Mouse (Mus musculus) cerebellum, adult 18-20 months (tissue): Measurements from ENCODE around the gene Kremen1.

ENCODE experiments used
- DNase-seq, 2 experiments: peaks; one replicate each; pipeline ENCODE4 v3.0.0; 2021

Gene Kremen1

DNA sequence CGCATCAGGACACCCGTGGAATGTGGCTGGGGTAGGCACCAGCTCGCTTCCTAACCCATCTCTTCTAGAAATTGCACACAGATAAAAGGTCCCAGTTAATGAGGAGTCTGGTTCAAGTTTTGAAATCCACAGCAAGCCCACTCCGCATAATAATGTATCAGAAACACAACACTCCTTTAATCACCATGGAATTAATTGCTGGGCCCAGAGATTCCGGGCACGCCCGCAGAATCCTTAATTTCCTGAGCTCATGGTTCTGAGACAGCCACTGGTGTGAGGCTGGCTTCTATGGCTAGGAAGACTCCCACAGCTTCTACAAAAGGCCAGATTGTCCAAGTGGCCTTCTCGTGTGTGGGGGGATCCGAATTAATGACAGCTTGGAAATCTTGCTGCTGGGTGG is 94.0 kb downstream of the Kremen1 start:
- DNase-seq = no peak

DNA sequence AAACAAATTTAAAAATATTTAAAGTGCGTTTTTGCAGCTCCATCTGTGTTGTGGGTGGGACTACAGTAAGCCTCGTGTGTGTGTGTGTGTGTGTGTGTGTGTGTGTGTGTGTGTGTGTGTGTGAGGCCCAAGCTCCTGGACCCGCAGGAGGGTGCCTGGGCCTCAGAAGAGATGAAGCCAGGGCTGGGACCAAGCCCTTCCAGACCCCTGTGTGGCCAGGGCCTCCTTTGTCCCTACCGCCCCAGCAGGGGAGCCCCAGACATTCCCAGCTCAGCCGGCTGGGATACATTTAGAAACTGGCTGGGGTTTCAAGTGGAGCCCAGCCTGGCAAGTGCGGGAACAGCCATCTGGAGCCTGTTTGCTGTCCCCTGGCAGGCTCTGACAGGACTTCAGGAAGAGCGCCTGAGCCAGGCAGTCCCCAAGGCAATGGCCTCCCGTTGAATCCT is 95.9 kb downstream of the Kremen1 start:
- peak; percentile 86 to 89 for DNase-seq

DNA sequence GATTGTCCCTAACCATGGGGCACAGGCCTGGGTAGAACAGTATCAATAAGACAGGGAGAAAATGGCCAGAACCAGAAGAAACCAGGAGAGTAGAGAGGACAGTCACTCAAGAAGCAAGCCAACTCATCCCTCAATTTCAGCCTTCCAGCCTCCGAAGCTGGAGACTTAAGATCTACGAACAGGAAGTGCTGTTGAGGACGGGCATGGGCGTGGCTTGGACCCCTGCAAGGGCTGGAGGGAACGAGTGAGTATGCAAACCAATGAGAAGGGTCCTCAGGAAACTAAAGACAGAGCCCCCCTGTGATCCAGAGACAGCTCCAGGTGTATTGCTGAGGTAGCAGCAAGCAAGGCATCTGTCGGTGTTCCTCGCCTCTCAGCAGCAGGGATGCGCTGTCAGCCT is 97.0 kb downstream of the Kremen1 start:
- DNase-seq = no peak

DNA sequence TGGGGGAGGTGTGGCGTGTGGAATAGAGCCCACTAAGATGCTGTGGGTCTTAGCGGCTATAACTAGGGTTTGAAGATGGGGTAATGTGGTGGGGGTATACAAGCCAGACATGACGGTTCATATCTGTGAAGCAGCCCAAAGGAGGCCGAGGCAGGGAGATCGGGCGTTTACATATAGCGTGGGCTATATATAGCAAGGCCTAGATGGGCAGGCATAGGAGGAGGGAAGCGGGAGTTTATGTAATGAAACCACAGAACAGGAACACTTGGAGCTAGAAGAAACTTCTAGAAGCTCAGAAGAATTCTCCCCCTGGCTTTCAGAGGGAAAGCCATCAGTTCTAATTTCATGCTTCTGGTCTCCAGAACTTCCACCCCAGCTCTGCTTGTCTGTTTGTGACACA is 97.9 kb downstream of the Kremen1 start:
- no peak for DNase-seq

DNA sequence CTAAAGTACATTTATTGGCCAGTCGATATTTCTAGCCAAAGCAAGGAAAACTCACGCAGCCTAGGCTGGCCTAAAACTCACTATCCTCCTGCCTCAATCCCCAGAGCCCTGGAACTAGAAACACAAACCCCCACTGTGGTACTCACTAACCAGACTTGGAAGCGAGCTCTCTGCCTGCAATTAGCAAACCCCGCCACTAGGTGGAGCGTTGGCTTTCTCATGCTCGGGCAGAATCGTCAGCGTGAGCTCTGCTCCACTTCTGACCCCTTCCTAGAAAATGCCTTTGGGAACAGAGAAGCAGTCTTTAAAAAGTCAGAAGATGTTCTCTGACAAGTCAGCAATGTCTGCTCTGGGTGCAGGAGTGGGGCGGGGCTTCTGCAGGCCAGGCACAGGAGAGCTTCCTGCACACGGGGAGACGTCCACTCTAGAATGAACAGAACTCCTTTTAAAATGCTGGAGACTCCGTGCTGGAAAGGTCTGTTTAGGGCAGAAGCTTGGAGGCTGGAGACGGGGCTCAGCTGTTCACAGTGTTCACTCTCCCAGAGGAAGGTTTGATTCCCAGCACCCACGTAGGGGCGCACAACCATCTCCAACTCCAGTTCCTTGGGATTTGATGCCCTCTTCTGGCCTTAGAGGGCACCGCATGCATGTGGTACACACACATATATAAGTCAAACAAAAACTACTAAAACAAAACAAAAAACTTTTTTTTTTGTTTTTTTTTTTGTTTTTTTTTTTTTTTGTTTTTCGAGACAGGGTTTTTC is 100.5 kb downstream of the Kremen1 start:
- peak in 1 of 2 experiments; percentile 47 for DNase-seq

DNA sequence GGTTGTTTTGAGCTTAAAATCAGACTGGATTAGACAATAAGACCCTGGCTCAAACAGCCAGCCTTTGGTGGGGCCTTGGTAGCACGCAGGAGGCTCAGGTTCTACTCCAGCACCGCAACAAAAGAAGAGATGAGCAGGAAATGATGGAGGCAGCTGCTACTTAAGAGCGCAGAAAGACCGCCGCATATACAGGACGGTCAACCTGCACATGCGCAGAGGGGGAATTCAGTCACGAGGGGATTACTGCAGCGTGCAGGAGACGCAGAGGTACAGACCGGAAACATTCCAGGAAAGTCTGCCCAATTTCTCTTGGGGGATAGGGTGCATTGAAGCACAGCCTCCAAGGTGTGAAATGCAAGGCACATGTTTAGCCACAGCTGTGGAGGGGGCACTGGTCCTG is 103.3 kb downstream of the Kremen1 start:
- DNase-seq = no peak

DNA sequence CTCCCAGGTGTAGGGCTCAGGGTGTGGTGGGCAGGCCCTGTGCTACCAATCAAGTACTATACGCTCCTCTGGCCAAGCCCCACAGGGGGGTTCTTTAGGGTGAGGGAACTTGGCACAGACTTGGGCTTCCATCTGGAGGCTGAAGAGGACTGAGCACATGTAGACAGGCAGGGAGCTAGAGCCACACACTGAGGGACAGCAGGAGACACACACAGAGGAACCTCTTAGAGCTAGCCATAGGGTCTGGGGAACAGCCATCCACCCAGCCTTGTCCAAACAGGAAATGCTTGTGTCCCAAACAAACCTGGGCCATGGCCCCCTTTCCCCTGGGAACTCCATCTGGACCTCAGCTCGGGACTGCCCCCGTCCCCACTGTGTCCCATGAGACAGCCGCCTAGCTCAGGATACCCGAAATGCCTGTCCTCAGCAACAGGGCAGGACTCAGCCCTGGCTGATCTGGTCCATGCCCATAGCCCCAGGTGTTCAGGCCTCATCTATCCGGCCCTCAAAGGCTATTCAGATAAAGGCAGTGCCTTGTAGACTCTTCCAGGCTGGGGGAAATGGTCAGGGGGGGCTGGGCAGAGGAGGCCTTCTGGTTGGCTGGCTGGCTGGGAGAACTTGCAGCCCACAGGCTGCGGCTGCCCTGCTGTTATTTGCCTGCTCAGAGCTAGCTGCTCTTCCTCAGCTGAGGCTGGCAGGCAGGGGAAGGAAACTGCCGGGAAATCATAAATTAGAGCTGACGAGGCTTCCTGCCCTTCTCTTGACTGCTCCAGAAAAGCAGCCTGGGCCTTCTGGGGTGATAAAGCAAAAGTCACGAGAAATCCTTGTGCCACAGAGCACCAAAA is 106.2 kb downstream of the Kremen1 start:
- peak; percentile 49 to 57 for DNase-seq

DNA sequence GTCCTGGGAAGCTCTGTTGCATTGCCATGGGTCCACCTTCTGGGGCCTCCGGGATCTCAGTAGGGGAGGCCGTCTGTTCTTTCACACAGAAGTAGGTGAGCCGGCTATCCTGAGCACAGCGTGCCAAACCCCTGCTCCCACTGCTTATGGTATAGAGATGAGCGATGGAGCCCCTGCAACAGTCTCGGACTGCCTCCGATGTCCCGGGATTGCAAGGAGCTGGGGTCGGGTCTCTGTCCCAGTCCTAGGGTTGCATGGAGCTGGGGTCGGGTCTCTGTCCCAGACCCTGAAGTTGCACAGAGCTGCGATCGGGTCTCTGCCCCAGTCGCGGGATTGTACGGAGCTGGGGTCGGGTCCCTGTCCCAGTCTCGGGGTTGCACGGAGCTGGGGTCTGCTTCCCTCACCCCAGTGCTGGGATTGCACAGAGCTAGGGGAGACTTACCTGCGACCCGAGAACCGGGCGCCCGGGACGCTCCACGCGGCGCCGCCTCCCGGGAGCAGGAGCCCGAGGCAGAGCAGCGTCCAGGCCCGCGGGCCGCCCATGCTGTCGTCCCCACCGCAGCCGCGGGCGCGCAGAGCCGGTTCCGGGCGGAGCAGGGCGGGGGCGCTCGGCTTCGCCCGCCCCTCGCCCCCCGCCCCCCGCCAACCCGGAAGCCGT is 109.5 kb downstream of the Kremen1 start, which contains the start of gene Emid1:
Gene Emid1 (minus strand): TSS at position 578 of the 658 bp plus-strand sequence.
- DNase-seq = no peak

DNA sequence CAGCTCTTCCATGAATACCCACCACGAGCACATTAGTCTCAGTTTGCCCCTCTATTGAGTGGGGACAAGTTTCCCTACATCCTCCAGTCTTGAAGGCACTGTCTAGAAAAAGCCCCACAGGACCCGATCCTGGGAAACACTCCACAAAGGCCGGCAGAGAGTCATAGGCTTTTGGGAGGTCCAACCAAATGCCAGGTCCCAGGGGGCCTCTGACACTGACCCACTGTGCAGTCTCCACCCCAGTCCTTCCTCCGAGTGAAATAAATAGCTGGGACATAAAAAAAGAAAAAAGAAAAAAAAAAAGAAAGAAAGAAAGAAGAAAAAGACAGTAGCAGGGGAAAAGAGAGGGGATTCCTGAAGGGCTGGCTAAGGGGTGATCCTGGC is 110.1 kb downstream of the Kremen1 start:
- no peak for DNase-seq

DNA sequence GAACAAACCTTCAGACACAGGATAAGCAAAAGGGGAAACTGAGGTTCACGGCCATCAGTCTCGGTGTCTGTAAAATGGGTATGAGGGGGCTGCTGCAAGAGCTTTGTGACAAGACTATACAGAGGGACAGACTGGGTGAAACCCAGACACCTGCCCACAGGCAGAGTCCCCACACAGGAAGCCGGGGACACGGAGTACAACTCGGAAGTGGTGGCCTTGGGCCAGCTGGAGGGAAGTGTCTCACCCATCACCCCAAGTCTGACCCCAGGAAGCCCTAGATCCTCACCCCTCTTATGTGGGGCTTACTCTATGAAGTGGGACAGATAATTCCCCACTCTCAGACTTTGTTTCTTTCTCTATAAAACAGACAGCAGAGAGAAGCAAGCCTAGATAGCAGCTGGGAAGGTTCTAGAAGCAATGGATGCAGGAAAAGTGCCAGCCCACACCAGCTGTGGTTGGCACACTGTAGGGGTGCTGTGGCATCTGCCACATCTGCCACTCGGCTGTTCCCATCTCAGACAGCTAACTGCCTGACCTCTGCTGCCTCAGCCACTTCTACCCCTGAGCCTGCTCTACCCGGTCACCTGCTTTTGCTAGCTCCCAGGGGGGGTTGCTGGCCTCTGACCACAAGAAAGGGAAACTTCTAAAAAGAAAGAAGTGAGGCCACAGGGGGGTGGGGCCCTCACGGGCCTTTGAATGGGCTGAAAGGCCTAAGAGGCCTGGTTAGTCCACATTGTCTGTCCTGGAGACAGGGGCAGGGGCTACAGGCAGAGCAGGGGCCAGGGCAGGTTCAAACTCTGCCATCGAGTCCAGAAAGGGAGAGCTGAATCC is 110.7 kb downstream of the Kremen1 start:
- DNase-seq = no peak

DNA sequence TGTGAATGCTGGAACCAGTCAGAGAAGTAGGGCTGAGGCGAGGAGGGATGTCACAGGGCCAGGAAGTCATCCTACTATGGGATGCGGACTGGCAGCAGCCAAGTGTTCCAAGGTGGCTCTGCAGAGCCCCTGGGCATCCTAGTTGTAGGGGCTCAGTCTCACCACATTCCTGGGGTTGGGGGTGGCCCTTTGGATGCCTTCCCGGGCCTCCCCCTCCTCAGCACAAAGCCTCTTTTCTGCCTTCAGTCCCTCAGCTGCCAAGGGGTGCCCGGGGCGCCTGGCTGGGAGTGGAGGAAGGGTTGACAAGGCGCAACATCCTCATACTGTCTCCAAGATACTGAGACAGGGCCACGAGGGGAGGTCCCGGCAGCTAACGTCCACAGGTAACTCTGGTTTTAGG is 111.4 kb downstream of the Kremen1 start:
- DNase-seq = no peak

DNA sequence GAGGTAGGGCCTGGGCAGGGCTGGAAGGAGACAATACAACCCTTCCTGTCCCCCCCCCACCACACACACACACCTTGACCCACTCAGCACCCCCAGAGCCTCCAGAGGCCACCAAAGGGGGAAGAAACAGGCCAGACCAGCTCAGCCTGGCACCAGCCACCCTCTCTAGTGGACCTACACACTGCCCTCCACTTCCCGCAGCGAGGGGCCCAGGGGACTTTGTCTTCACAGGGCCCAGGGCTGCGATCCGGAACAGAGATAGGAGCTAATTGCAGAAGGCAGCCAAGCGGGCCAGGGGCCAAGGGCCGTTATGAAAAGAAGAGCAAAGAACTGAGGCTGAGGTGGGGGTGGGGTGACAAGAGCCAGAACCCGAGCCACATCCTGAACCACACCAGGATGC is 112.1 kb downstream of the Kremen1 start:
- no peak for DNase-seq

DNA sequence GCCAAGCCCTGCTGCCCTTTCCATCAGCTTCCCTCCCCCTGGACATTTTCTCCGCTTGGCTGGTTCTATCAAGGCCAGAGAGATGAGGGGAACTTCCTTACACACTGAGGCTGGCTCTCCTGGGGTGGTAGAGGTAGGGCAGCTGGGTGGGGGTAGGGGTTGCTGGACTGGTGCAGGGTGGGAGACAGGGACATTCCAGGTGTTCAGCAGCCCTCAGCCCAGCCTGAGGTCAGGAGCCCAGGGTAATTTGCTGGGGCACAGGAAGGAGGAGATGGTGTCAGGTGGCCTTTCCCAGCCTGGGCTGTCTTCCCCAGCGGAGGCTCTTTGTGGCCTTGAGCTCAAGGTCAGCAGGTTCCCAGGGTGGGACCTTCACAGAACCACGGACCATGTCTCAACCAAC is 115.8 kb downstream of the Kremen1 start:
- no peak for DNase-seq

DNA sequence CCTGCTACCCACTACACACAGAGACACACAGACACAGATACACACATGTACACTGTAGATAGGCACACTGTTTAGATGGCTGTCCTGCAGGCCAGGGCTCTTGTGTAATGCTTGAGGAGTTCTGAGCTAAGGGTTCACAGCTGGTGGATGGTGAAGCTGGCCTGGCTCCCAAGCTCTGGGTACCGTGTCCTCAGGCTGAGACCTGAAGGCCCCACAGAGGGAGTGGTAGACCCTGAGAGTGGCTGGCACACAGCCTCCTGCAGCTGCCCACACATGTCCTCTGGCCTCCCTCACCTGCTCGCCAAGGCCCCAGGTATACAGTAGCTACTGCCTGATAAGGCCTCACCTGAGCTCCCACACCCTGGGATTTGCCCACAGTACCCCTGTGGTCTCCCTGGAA is 119.4 kb downstream of the Kremen1 start:
- DNase-seq = no peak
